Mouse (Mus musculus) embryonic facial prominence, embryonic 12.5 days (tissue): ENCODE data around the gene Ift122. TPM values are rescaled to one million over a fixed set of nuclear protein-coding genes. Genes with fewer than 3 reads are reported as not detected.
A peak's percentile ranks its signal among the peaks of the same experiment; 100 is the strongest.

Experiments
- ATAC-seq: fragments of 200-750 bp; cut with Nextera tagmentation; 2 replicates; pipeline ENCODE4 v1.8.0; 2017; ENCODE audit not compliant: insufficient number of reproducible peaks, insufficient read depth, low FRiP score, low TSS enrichment
- H3K27ac ChIP-seq: fragments of 300-500 bp; sonication (generic); 2 replicates; pipeline ENCODE4 v1.5.1; 2016; ENCODE audit warnings: mild to moderate bottlenecking
- H3K27me3 ChIP-seq: fragments of 300-500 bp; sonication (generic); 2 replicates; pipeline ENCODE4 v1.6.1; 2016; ENCODE audit warnings: mild to moderate bottlenecking, moderate library complexity
- H3K36me3 ChIP-seq: fragments of 300-500 bp; sonication (generic); 2 replicates; pipeline ENCODE4 v1.6.1; 2016; ENCODE audit warnings: mild to moderate bottlenecking
- H3K4me1 ChIP-seq: fragments of 300-500 bp; sonication (generic); 2 replicates; pipeline ENCODE4 v1.6.1; 2016
- H3K4me2 ChIP-seq: fragments of 300-500 bp; sonication (generic); replicated peaks from 2 replicates; pipeline ENCODE4 v1.6.1; 2016; ENCODE audit warnings: mild to moderate bottlenecking, moderate library complexity
- H3K4me3 ChIP-seq: fragments of 300-500 bp; sonication (generic); 2 replicates; pipeline ENCODE4 v1.5.1; 2016; ENCODE audit warnings: mild to moderate bottlenecking
- H3K9ac ChIP-seq: fragments of 300-500 bp; sonication (generic); 2 replicates; pipeline ENCODE4 v1.6.1; 2016; ENCODE audit warnings: mild to moderate bottlenecking, moderate library complexity
- H3K9me3 ChIP-seq: fragments of 300-500 bp; sonication (generic); 2 replicates; pipeline ENCODE4 v1.6.1; 2016; ENCODE audit warnings: mild to moderate bottlenecking, moderate library complexity
- WGBS: fragments of 180-500 bp; shearing (Covaris S2); methylation state at CpG from one replicate; pipeline ENCODE4 v1.1.7; 2016; 5-methylcytosine and 5-hydroxymethylcytosine counted together
- polyA plus RNA-seq: library from polyadenylated mRNA; unstranded; fragments of >200 nt; fragmentation: Nextera tagmentation; extraction: Ambion mirVana; gene quantifications from 2 replicates; pipeline ENCODE4 v1.2.1, GENCODE M21; 2016

The Ift122 gene
- polyA plus RNA-seq, 1 experiment from 2014 or later: 30.7 TPM

- ATAC-seq: no peak
- Histone ChIP-seq H3K27ac (0 out of 2 replicates have a peak overlapping the region, but pooled peaks have one; percentile 66), H3K9me3 (0 out of 2 replicates have a peak, but pooled peaks cover 2% of the 10 kb centered on the region), H3K27me3 (no peaks in the 10 kb centered on the region), H3K4me3 (no peak overlapping the region), H3K4me1 (peaks cover 32% of the 10 kb centered on the region), H3K4me2 (no peak overlapping the region), H3K36me3 (no peaks in the 10 kb centered on the region), H3K9ac (no peak overlapping the region)
- 84% methylated on average over 13 of the region's 13 CpGs for WGBS
Measured at GRCm38 (mm10) chr6:115956418-115956921, 103.2 kb downstream of the Ift122 start.

- Histone ChIP-seq H3K27ac (peak overlapping the region; percentile 66), H3K4me2 (0 out of 2 replicates have a peak overlapping the region, but pooled peaks have one; percentile 3), H3K9ac (peak overlapping the region; percentile 30; the same call in 1 of the 2 replicates), H3K4me3 (no peak overlapping the region), H3K4me1 (peaks cover 32% of the 10 kb centered on the region), H3K27me3 (no peaks in the 10 kb centered on the region), H3K36me3 (no peaks in the 10 kb centered on the region), H3K9me3 (no peaks in the 10 kb centered on the region)
- no peak for ATAC-seq
- WGBS: 30% methylated on average over 16 of the region's 16 CpGs
Measured at GRCm38 (mm10) chr6:115956922-115957601, 103.8 kb downstream of the Ift122 start.

GRCm38 (mm10) chr6:115957681-115958080 lies 104.4 kb downstream of the Ift122 start:
- peak; percentile 44; the same call in 1 of the 2 replicates for ATAC-seq
- whole genome bisulfite sequencing: 22% methylated on average over 6 of the region's 6 CpGs
- Histone ChIP-seq H3K4me1 (peaks cover 32% of the 10 kb centered on the region), H3K36me3 (no peaks in the 10 kb centered on the region), H3K9ac (peak overlapping the region; percentile 30; the same call in 1 of the 2 replicates), H3K27ac (peak overlapping the region; percentile 66), H3K9me3 (no peaks in the 10 kb centered on the region), H3K27me3 (no peaks in the 10 kb centered on the region), H3K4me3 (no peak overlapping the region), H3K4me2 (0 out of 2 replicates have a peak overlapping the region, but pooled peaks have one; percentile 3)

DNA sequence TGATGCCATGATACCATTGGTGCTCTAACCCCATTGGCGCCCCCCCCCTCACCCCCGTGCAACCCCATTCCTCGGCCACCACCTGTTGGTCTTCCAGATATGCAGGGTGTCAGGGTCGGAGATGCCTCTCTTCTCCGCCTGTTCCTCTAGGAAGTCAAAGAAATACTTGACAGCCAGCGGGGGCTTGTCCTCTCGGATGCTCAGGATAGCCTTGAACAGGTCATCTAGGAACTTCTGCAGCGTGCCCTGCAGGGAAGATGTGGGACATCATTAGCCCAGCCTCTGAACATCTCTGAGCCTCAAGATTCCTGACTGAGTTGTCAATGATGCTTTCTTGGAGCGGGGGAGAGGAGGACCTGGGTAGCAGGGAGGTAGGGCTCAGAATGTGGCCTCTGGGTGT lies 105.2 kb downstream of the Ift122 start:
- Histone ChIP-seq H3K27ac (peak overlapping the region; percentile 66; the same call in 1 of the 2 replicates), H3K27me3 (no peaks in the 10 kb centered on the region), H3K4me3 (no peak overlapping the region), H3K4me2 (no peak overlapping the region), H3K9me3 (no peaks in the 10 kb centered on the region), H3K36me3 (no peaks in the 10 kb centered on the region), H3K9ac (no peak overlapping the region), H3K4me1 (peaks cover 32% of the 10 kb centered on the region)
- 83% methylated on average over 9 of the region's 9 CpGs for WGBS
- no peak for ATAC-seq

- H3K9me3 ChIP-seq: no peaks in the 10 kb centered on the region
- H3K4me3 ChIP-seq: no peak overlapping the region
- no peak for ATAC-seq
- H3K9ac ChIP-seq: no peak overlapping the region
- H3K4me1 ChIP-seq: peaks cover 32% of the 10 kb centered on the region
- WGBS: 57% methylated on average over 7 of the region's 7 CpGs
- no peaks in the 10 kb centered on the region for H3K27me3 ChIP-seq
- no peaks in the 10 kb centered on the region for H3K36me3 ChIP-seq
- H3K27ac ChIP-seq: 0 out of 2 replicates have a peak overlapping the region, but pooled peaks have one; percentile 32
- H3K4me2 ChIP-seq: no peak overlapping the region
Measured at GRCm38 (mm10) chr6:115959151-115959691, 106.0 kb downstream of the Ift122 start.

DNA sequence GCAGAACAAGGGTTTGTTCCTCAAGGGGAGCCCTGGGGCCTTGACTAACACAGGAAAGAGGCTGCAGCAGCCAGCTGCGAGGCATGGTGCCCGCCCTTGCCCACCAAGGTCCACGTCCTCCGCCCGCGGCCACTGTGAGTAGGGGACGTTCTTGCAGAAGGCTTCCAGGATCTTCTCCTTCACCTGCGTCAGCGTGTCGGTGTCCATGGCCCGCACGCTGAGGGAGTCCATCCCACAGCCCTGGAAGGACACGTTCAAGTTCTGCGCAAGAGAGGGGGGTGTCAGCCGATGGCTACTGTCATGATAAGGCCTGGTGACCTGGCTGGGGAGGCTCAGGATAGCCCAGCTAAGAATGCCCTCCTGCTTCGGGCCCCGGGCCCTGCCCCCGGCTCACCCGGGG lies 107.1 kb downstream of the Ift122 start:
- H3K4me1 ChIP-seq: peaks cover 32% of the 10 kb centered on the region

DNA sequence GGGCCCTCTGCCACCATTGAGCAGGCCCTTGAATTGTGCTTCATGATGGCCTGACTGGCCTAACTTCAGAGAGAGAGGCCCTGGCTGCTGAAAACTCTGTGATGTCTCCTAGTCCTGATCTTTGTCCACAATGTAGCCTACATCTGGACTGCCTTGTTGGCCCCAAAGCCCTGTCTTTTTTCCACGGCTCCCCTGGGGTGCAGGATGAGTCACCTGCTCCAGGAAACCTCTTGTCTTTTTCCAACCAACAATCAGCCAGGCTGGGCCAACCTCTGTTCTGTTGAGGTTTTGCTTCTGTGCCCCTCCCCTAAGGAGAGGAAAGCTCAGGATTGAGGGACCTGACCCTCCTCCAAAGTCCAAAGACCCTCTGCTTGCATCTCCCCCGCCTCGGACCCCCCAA lies 108.5 kb downstream of the Ift122 start:
- WGBS: 93% methylated on average over 3 of the region's 3 CpGs
- Histone ChIP-seq H3K27ac (no peak overlapping the region), H3K9me3 (no peaks in the 10 kb centered on the region), H3K4me3 (no peak overlapping the region), H3K4me2 (no peak overlapping the region), H3K27me3 (no peaks in the 10 kb centered on the region), H3K4me1 (peaks cover 28% of the 10 kb centered on the region), H3K9ac (no peak overlapping the region), H3K36me3 (no peaks in the 10 kb centered on the region)
- ATAC-seq: no peak

More for the DNA sequence above, 107.1 kb downstream of the Ift122 start:
- no peak overlapping the region for H3K4me3 ChIP-seq
- H3K4me2 ChIP-seq: no peak overlapping the region
- H3K9ac ChIP-seq: no peak overlapping the region
- H3K9me3 ChIP-seq: no peaks in the 10 kb centered on the region
- no peaks in the 10 kb centered on the region for H3K27me3 ChIP-seq
- no peaks in the 10 kb centered on the region for H3K36me3 ChIP-seq
- H3K27ac ChIP-seq: no peak overlapping the region
- ATAC-seq: no peak
- WGBS: 93% methylated on average over 19 of the region's 19 CpGs

DNA sequence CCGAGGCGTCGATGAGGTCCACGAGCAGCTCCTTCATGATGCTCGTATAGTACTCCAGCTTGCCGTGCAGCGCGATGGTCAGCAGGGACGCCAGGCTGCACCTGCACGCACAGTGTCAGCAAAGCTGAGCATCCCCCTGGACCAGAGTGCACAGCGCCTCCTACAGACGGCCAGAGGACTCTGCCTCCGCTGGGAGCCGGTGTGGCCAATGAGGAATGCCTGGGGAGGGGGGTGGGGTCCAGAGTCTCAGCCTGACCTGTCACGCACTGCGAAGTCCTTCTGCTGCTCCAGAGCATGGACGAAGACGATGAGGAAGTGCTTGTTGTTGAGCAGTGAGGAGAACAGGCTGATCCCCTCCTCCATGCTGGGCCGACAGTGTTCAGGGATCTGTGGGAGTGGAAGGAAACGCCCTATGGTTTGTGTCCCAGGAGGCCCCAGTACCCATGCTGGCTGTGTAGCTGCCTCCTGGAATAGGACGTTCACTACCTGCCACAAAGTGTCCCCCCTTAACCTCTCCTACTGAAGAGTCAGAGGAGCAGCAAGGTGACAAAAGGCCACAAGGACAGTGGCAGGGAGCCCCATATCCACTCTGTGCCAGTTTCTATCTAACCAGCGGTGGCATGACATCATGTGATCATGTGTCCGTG lies 109.3 kb downstream of the Ift122 start:
- ATAC-seq: no peak
- Histone ChIP-seq H3K4me1 (peaks cover 20% of the 10 kb centered on the region), H3K4me3 (no peak overlapping the region), H3K27ac (no peak overlapping the region), H3K36me3 (no peaks in the 10 kb centered on the region), H3K9ac (no peak overlapping the region), H3K4me2 (no peak overlapping the region), H3K27me3 (no peaks in the 10 kb centered on the region), H3K9me3 (no peaks in the 10 kb centered on the region)
- WGBS: 38% methylated on average over 23 of the region's 23 CpGs

GRCm38 (mm10) chr6:115963656-115964055 lies 110.4 kb downstream of the Ift122 start:
- 73% methylated on average over 9 of the region's 9 CpGs for WGBS
- no peaks in the 10 kb centered on the region for H3K9me3 ChIP-seq
- no peak overlapping the region for H3K9ac ChIP-seq
- peaks cover 14% of the 10 kb centered on the region for H3K4me1 ChIP-seq
- no peaks in the 10 kb centered on the region for H3K36me3 ChIP-seq
- no peak overlapping the region for H3K4me3 ChIP-seq
- H3K4me2 ChIP-seq: no peak overlapping the region
- no peak for ATAC-seq
- no peak overlapping the region for H3K27ac ChIP-seq
- no peaks in the 10 kb centered on the region for H3K27me3 ChIP-seq

- Histone ChIP-seq H3K9me3 (no peaks in the 10 kb centered on the region), H3K9ac (no peak overlapping the region), H3K4me3 (no peak overlapping the region), H3K4me1 (peaks cover 16% of the 10 kb centered on the region), H3K27ac (no peak overlapping the region), H3K27me3 (no peaks in the 10 kb centered on the region), H3K36me3 (no peaks in the 10 kb centered on the region), H3K4me2 (no peak overlapping the region)
- ATAC-seq: no peak
- 90% methylated on average over 19 of the region's 19 CpGs for WGBS
Measured at GRCm38 (mm10) chr6:115966227-115966966, 113.1 kb downstream of the Ift122 start.

DNA sequence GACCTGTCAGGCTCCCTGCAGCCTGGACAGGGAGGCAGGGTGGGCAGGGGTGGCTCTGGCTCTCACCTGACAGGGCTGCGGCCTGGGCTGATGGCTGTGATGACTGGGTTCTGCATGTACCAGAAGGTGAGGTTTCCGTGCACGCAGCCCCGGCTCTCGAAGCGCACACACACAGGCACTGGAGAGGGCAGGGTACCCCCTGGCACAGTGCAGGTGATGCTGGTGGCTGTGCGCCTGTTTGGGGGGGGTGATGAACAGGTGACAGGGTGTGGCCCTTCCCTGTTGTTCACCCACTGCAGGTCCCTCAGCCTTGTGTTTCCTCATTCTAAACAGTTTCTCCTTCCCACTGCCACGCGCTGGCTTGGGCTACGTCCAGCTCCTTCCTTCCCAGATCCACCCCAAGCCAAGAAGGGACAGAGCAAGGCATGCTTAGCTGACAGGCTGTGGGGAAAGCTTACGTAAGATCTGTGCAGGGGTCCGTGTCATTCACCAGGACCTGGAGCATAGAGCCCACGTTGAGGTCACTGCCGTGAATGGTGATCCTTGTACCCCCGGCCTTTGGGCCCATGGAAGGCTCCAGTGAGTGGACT lies 114.1 kb downstream of the Ift122 start:
- ATAC-seq: no peak
- Histone ChIP-seq H3K4me1 (peaks cover 24% of the 10 kb centered on the region), H3K4me3 (no peak overlapping the region), H3K9me3 (no peaks in the 10 kb centered on the region), H3K9ac (no peak overlapping the region), H3K36me3 (no peaks in the 10 kb centered on the region), H3K4me2 (no peak overlapping the region), H3K27me3 (no peaks in the 10 kb centered on the region), H3K27ac (no peak overlapping the region)
- 88% methylated on average over 15 of the region's 15 CpGs for WGBS
